Mouse (Mus musculus) lung, postnatal 0 days (tissue): Measurements from ENCODE around the gene Oas1g.

Experiments
- CTCF ChIP-seq: IDR thresholded peaks from 2 replicates; pipeline ENCODE4 v1.5.1; 2016; ENCODE audit warnings: antibody characterized with exemption, mild to moderate bottlenecking
- EP300 ChIP-seq: IDR thresholded peaks from 2 replicates; pipeline ENCODE4 v1.6.1; 2016; ENCODE audit warnings: antibody characterized with exemption, mild to moderate bottlenecking, control low read depth

- no peak for TF ChIP-seq CTCF
- TF ChIP-seq EP300: no peak
These were observed 36.6 kb upstream of the Oas1g start for GRCm38 (mm10) chr5:120923969-120924368.
